Mouse (Mus musculus) hindbrain, embryonic 11.5 days (tissue): ENCODE measurements around the gene Ccdc157. TPM values are rescaled to one million over a fixed set of nuclear protein-coding genes. Genes with fewer than 3 reads are reported as not detected.
A peak's percentile ranks its signal among the peaks of the same experiment; 100 is the strongest.

ENCODE experiments used
- ATAC-seq: fragments of 200-750 bp; cut with Nextera tagmentation; 2 replicates; pipeline ENCODE4 v1.8.0; 2017; ENCODE audit warnings: mild to moderate bottlenecking, moderate TSS enrichment, moderate library complexity; ENCODE audit not compliant: low FRiP score
- DNase-seq: peaks from one replicate; pipeline ENCODE4 v3.0.0-alpha.2; 2015; ENCODE audit warnings: low spot score
- H3K27ac ChIP-seq: fragments of 300-500 bp; sonication (generic); 2 replicates; pipeline ENCODE4 v1.5.1; 2014; ENCODE audit warnings: mild to moderate bottlenecking, low read depth, low read length
- H3K27me3 ChIP-seq: fragments of 300-500 bp; sonication (generic); 2 replicates; pipeline ENCODE4 v1.6.1; 2014; ENCODE audit warnings: mild to moderate bottlenecking, low read length, moderate library complexity, mixed read lengths; ENCODE audit not compliant: control insufficient read depth, insufficient read depth
- H3K36me3 ChIP-seq: fragments of 300-500 bp; sonication (generic); 2 replicates; pipeline ENCODE4 v1.6.1; 2014; ENCODE audit warnings: mild to moderate bottlenecking, low read length, moderate library complexity, mixed read lengths; ENCODE audit not compliant: control insufficient read depth, insufficient read depth
- H3K4me1 ChIP-seq: fragments of 300-500 bp; sonication (generic); replicated peaks from 2 replicates; pipeline ENCODE4 v1.6.1; 2014; ENCODE audit warnings: low read length, mixed read lengths; ENCODE audit not compliant: control insufficient read depth, insufficient read depth
- H3K4me2 ChIP-seq: fragments of 300-500 bp; sonication (generic); replicated peaks from 2 replicates; pipeline ENCODE4 v1.6.1; 2014; ENCODE audit warnings: mild to moderate bottlenecking, low read depth, low read length
- H3K4me3 ChIP-seq: fragments of 300-500 bp; sonication (generic); 2 replicates; pipeline ENCODE4 v1.5.1; 2014; ENCODE audit warnings: low read depth, low read length
- H3K9ac ChIP-seq: fragments of 300-500 bp; sonication (generic); 2 replicates; pipeline ENCODE4 v1.6.1; 2014; ENCODE audit warnings: low read depth, low read length
- H3K9me3 ChIP-seq: fragments of 300-500 bp; sonication (generic); 2 replicates; pipeline ENCODE4 v1.6.1; 2016; ENCODE audit warnings: low read length; ENCODE audit not compliant: control insufficient read depth
- WGBS: fragments of 180-500 bp; shearing (Covaris S2); extraction: QIAGEN DNeasy Blood & Tissue Kit; methylation state at CpG from one replicate; pipeline ENCODE4 v1.1.7; 2014; 5-methylcytosine and 5-hydroxymethylcytosine counted together
- polyA plus RNA-seq: library from polyadenylated mRNA; unstranded; fragments of >200 nt; fragmentation: Nextera tagmentation; extraction: Ambion mirVana; gene quantifications from 2 replicates; pipeline ENCODE4 v1.2.1, GENCODE M21; 2014

Ccdc157 gene
- 2.7 and 3.5 TPM in 2 replicates for polyA plus RNA-seq

GRCm38 (mm10) chr11:4159808-4160708 lies at the start of gene Ccdc157, which contains the start of gene Sf3a1:
TSS of gene Ccdc157 (minus strand) at chr11:4160293.
TSS of gene Sf3a1 (plus strand) at chr11:4160350.
- peak within 1 kb of the TSS; percentile 87 for H3K4me3 ChIP-seq
- peak within 1 kb of the TSS; percentile 92 for H3K9ac ChIP-seq
- peak within 1 kb of the TSS; percentile 80 for H3K4me2 ChIP-seq
- no peaks in the 10 kb centered on the region for H3K9me3 ChIP-seq
- DNase-seq: peak; percentile 97
- no peaks in the 10 kb centered on the region for H3K27me3 ChIP-seq
- WGBS: 1% methylated on average over 54 of the region's 54 CpGs
- peaks cover 11% of the 10 kb centered on the region; the same call in 1 of the 2 replicates for H3K4me1 ChIP-seq
- peak; percentile 98 for ATAC-seq
- peaks cover 8% of the 10 kb centered on the region for H3K36me3 ChIP-seq
- H3K27ac ChIP-seq: peak within 1 kb of the TSS; percentile 93

GRCm38 (mm10) chr11:4209556-4209955 lies 49.5 kb upstream of the Ccdc157 start:
- H3K4me3 ChIP-seq: no peak overlapping the region
- no peak overlapping the region for H3K4me2 ChIP-seq
- 76% methylated on average over 5 of the region's 5 CpGs for WGBS
- no peaks in the 10 kb centered on the region for H3K27me3 ChIP-seq
- no peaks in the 10 kb centered on the region for H3K9me3 ChIP-seq
- H3K27ac ChIP-seq: no peak overlapping the region
- H3K4me1 ChIP-seq: no peaks in the 10 kb centered on the region
- DNase-seq (no peak), ATAC-seq (no peak)
- no peak overlapping the region for H3K9ac ChIP-seq
- 0 out of 2 replicates have a peak, but pooled peaks cover 3% of the 10 kb centered on the region for H3K36me3 ChIP-seq

- no peak for DNase-seq
- Histone ChIP-seq H3K27ac (no peak overlapping the region), H3K36me3 (no peaks in the 10 kb centered on the region), H3K9me3 (no peaks in the 10 kb centered on the region), H3K9ac (no peak overlapping the region), H3K4me1 (no peaks in the 10 kb centered on the region), H3K4me3 (no peak overlapping the region), H3K27me3 (no peaks in the 10 kb centered on the region), H3K4me2 (no peak overlapping the region)
- 93% methylated on average over 9 of the region's 9 CpGs for WGBS
- ATAC-seq: no peak
Observed at GRCm38 (mm10) chr11:4207655-4208054, 47.6 kb upstream of the Ccdc157 start.

GRCm38 (mm10) chr11:4206563-4206962 lies 46.5 kb upstream of the Ccdc157 start:
- H3K9ac ChIP-seq: no peak overlapping the region
- WGBS: 85% methylated on average over 6 of the region's 6 CpGs
- H3K4me3 ChIP-seq: no peak overlapping the region
- no peaks in the 10 kb centered on the region for H3K9me3 ChIP-seq
- no peaks in the 10 kb centered on the region for H3K36me3 ChIP-seq
- no peak overlapping the region for H3K4me2 ChIP-seq
- ATAC-seq (no peak), DNase-seq (no peak)
- no peaks in the 10 kb centered on the region for H3K27me3 ChIP-seq
- H3K27ac ChIP-seq: no peak overlapping the region
- no peaks in the 10 kb centered on the region for H3K4me1 ChIP-seq

GRCm38 (mm10) chr11:4205951-4206350 lies 45.9 kb upstream of the Ccdc157 start:
- DNase-seq (no peak), ATAC-seq (no peak)
- Histone ChIP-seq H3K4me3 (no peak overlapping the region), H3K36me3 (no peaks in the 10 kb centered on the region), H3K4me2 (no peak overlapping the region), H3K9ac (no peak overlapping the region), H3K27ac (no peak overlapping the region), H3K9me3 (no peaks in the 10 kb centered on the region), H3K27me3 (no peaks in the 10 kb centered on the region), H3K4me1 (no peaks in the 10 kb centered on the region)
- WGBS: 89% methylated on average over 7 of the region's 7 CpGs

- no peak overlapping the region for H3K4me2 ChIP-seq
- ATAC-seq (no peak), DNase-seq (no peak)
- H3K27me3 ChIP-seq: no peaks in the 10 kb centered on the region
- no peaks in the 10 kb centered on the region for H3K9me3 ChIP-seq
- H3K27ac ChIP-seq: no peak overlapping the region
- H3K36me3 ChIP-seq: no peaks in the 10 kb centered on the region
- no peak overlapping the region for H3K9ac ChIP-seq
- H3K4me1 ChIP-seq: no peaks in the 10 kb centered on the region
- 89% methylated on average over 5 of the region's 5 CpGs for WGBS
- H3K4me3 ChIP-seq: no peak overlapping the region
Observed at GRCm38 (mm10) chr11:4205097-4205655, 45.1 kb upstream of the Ccdc157 start.

GRCm38 (mm10) chr11:4203705-4204074 lies 43.6 kb upstream of the Ccdc157 start:
- Histone ChIP-seq H3K4me3 (no peak overlapping the region), H3K4me1 (no peaks in the 10 kb centered on the region), H3K27me3 (no peaks in the 10 kb centered on the region), H3K4me2 (no peak overlapping the region), H3K9ac (no peak overlapping the region), H3K36me3 (no peaks in the 10 kb centered on the region), H3K27ac (no peak overlapping the region), H3K9me3 (no peaks in the 10 kb centered on the region)
- ATAC-seq: no peak
- WGBS: 55% methylated on average over 2 of the region's 2 CpGs
- DNase-seq: no peak

- no peaks in the 10 kb centered on the region for H3K9me3 ChIP-seq
- 91% methylated on average over 12 of the region's 12 CpGs for WGBS
- H3K27ac ChIP-seq: no peak overlapping the region
- no peak overlapping the region for H3K9ac ChIP-seq
- ATAC-seq (no peak), DNase-seq (no peak)
- no peaks in the 10 kb centered on the region for H3K36me3 ChIP-seq
- H3K27me3 ChIP-seq: no peaks in the 10 kb centered on the region
- H3K4me2 ChIP-seq: no peak overlapping the region
- H3K4me1 ChIP-seq: no peaks in the 10 kb centered on the region
- H3K4me3 ChIP-seq: no peak overlapping the region
Observed at GRCm38 (mm10) chr11:4202995-4203704, 43.1 kb upstream of the Ccdc157 start.
